Mouse (Mus musculus) right cerebral cortex, adult 18-20 months (tissue): ENCODE data around the gene Slc37a3.

ENCODE experiments used
- DNase-seq: peaks from one replicate; pipeline ENCODE4 v3.0.0; 2022; ENCODE audit warnings: mixed read lengths

Gene Slc37a3

GRCm38 (mm10) chr6:39317854-39318630, 59.4 kb downstream of the Slc37a3 start:
- DNase-seq, result peak; percentile 20

DNA sequence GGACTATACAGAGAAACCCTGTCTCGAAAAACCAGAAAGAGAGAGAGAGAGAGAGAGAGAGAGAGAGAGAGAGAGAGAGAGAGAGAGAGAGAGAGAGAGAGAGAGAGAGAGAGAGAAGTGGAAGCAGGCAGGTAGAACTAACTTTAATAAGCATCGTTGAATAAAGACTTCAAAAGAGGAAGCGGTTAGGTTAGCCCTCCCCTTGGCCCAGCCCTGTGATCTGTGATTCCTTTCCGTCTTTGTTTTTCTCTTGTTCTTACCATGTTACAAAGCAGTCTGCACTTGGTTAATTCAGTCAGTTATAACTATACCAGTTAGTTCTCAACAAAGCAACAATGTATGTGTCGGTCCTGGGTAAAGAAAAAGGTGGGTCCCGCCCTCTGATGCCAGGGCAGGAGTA, 61.4 kb downstream of the Slc37a3 start:
- DNase-seq, result no peak

DNA sequence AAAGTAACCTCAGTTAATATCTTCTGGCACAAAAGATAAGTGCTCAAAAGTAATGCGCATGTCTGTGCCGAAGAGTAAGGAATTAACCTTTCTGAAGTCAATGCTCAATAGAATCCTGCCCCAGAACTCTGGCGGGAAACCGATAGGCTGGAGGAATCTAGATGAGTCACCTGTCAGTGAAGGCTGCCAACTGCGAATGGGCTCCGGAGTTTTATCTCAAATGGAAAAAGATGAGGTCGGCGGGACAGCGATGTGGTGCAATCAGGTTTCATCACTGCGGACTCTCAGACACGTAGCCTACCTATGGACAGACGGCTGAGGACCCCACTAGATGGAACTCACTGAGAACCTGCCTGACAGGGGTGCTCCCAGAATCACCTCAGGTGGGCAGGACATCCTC, 63.0 kb downstream of the Slc37a3 start:
- no peak for DNase-seq

- DNase-seq, result no peak
These were observed 65.7 kb downstream of the Slc37a3 start for GRCm38 (mm10) chr6:39311786-39312185.

DNA sequence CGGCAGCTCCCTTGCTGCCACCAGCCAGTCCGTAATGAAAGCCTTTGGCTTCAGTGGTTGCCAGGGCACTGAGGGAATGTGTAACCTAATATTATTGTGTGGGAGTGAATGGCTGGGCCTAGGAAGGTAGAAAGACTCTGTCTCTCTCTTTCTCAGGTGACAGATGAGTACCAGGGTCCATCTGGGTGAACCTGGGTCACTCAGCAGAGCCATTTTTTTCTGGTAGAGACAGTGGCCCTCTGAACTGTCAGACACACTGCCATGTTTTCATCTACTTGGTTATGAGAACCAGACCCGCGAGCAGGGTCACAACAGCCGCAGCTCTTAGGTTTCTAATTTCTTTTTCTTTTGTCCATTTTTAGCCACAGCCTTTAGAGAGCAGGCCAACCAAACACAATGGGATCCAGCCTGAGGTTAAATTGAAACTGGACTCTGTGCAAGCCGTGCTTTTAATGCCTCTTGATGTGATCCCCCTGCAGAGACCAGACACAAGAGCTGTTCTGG, 73.1 kb downstream of the Slc37a3 start:
- no peak for DNase-seq

DNA sequence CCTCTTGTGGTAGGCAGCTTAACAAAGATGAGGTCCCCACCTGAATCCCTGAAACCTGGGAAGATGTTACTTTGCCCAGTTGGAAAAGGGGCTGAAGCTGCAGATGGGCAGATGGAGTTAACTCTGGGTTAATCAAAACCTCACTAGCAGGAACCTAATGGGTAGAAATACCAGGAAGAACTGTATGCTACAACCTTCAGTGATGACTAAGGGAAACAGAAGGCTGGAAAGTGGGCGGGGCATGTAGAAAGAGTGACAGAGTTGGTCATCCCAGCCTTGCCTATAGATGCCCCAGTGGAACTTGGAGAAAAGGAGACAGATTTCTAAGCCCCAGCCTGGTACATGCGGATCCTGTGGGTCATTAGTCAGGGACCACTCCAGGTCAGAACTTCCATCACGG, 76.0 kb downstream of the Slc37a3 start:
- peak; percentile 9 for DNase-seq

DNA sequence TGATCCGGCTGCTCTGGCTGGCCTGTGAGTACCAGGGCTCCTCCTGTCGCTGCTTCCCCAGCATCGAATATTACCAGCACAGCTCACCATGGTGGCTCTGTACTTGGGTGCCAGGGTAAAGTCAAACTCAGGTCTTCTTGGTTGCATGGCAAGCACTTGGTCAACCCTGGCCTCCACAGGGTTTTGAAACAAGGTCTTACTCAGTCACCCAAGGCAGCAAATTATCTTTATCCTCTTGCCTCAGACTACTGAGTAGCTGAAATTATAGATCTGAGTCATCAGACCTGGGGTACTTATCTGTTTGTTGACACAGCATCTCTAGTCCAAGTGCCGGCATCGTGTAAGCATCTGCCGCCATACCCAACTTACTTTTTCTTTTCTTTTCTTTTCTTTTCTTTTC, 80.4 kb downstream of the Slc37a3 start:
- DNase-seq, result no peak

GRCm38 (mm10) chr6:39296474-39296873, 81.0 kb downstream of the Slc37a3 start:
- no peak for DNase-seq

DNA sequence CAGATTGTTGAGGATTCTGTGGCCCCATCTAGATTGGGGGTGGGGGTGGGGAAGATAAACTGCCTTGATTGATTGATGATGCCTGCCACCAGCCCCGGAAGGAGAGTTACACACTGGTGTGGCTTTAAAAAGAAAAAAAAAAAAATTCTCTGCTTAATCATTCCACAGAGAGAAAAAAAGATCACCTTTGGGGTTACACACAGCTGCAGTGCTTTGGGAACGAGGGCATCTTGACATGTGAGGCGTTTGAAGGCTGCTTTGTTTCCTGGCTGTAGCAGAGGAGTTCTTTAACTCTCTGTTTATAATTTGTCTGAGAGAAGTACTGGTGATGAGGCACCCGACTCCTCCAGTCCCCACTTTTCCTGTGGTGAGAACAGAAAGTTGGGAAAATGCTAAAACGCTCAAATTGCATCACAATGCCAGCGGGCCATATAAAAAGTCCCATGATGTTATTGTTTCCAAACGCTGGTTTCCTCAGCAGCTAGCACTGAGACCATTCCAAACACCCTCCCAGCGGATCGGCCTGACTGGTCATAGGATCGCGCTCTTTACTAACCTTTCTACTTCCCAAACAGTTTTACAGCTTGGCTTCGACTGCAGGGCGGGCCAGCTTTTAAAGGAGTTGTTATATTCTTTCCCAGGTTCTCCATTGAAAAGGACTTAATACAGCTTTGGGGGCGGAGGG, 81.6 kb downstream of the Slc37a3 start:
- no peak for DNase-seq

DNA sequence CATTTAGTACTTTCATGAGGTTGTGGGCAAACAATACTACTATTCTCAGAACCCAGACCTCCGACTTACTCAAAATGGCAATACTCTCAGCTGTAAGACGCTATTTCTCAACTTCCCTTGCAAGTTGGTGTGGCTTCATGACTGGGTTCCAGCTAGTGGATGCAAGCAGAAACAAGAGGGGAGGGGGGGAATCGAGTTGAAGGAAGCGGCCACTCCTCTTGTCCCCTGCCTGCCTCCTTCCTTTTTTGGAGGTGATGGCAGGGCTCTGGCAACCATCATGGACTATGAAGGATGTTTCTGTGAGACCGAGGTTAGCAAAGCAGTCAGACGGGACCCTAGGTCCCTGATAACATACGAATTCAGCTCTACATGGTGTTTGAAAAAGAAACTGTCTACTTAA, 87.8 kb downstream of the Slc37a3 start:
- DNase-seq, result no peak

DNA sequence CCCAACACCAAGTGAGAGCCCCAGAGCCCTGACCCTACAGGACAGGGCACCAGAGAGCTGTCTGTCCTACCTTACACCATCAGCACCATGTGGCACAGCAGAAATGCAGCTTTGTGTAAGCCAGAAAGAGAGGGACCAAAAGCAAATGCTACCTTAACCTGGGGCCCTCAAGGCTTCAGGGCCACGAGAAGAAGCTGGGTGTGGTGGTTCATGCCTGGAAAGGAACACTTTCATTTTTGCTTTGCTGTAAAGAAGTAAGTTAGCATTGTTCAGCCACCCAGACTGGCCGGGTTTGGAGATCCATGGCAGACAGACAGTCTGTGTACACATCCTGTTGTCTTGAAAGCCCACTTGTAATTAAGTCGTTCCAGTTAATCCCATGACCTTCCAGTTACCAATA, 89.7 kb downstream of the Slc37a3 start:
- DNase-seq, result no peak

DNA sequence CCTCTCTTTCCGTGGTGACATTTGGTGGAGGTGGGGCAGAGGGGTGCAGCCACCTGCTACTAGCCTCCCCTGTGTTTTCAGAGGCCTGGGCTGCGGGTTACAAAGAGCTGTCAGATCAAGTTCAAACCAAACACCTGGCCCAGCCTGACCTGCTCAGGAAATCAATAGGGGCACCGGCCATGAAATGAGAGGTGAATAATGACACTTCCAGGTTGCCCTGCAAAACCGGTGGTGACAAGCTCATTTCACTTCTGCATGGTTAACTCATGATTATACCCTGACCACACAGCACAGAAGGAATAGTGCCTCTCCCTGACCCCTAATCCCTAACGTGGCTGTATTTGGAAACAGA, 90.8 kb downstream of the Slc37a3 start:
- DNase-seq, result no peak

DNA sequence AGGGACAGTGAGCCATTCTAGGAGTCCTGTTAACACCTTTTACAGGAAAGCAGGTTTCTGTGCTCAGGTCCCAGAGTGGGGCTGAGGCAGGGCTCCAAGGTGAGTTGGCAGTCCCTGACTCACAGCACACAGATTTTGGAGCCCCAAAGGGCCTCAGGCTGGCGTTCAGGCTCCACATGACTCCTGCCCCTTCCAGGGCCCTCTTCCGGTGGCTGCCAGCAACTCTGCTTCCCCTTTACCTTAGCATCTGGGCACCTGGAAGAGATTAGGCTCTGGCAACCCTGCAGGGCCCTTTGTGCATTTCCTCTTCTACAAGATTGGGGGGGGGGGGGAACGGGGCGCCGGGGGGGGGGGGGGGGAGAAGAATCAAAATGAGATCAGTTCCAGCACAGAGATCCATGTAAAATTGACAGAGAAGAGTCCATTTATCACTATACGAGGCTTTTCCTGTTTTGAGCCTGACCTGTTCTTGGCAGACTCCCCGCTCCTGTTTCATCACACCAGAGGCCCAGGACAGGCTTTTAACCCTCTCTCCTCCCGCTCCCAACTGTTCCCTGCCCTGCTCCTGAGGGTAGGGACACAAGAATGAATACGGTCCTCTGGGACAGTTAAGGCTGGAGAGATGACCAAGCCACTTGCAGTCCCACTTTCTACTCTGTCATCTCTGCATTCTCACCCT, 91.3 kb downstream of the Slc37a3 start:
- DNase-seq, result no peak

GRCm38 (mm10) chr6:39284836-39285235, 92.6 kb downstream of the Slc37a3 start:
- DNase-seq, result no peak
